Mouse (Mus musculus): ENCODE measurements around the gene Otud3.

DNA sequence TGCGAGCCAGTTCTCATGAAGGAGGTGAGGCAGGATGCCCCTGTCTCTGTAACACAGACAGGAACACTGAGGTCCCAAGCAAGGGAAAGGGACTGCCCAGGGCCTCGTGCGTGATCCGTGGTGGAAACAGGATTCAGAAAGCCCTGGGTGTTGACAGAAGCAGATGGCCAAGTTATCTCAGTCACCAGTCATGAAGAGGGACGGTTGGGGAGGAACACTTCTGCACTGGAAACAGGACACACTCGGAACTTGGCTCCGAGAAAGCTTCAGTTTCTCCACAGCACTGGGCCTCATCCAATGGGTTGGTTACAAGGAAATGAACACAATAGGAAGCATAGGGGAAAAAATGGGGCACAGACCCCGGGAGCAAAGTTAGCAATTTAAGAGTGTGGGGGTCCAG is 35.0 kb downstream of the Otud3 start:
- TF ChIP-seq FLI1 (IDR thresholded peaks at IDR 0.05; ENCODE audit: low read length) (no peak), GATA1 (IDR thresholded peaks at IDR 0.05; ENCODE audit: borderline replicate concordance, low read length) (no peak)
